Mouse (Mus musculus) ES-Bruce4 (cell line): ENCODE results near the gene Six1. TPM values are rescaled to one million over a fixed set of nuclear protein-coding genes. Genes with fewer than 3 reads are reported as not detected.
A peak's percentile ranks its signal among the peaks of the same experiment; 100 is the strongest.

ENCODE experiments used
- H3K27ac ChIP-seq: 2 replicates; pipeline ENCODE4 v1.5.1; 2012; ENCODE audit warnings: low read length, inconsistent platforms; ENCODE audit not compliant: insufficient read depth
- H3K27me3 ChIP-seq: 2 replicates; pipeline ENCODE4 v1.6.1; 2012; ENCODE audit warnings: mild to moderate bottlenecking, low read length, inconsistent platforms; ENCODE audit not compliant: control insufficient read depth, poor library complexity, insufficient read depth, severe bottlenecking
- H3K36me3 ChIP-seq: 2 replicates; pipeline ENCODE4 v1.6.1; 2012; ENCODE audit warnings: inconsistent platforms, mild to moderate bottlenecking, low read length, moderate library complexity; ENCODE audit not compliant: control insufficient read depth, poor library complexity, insufficient read depth, severe bottlenecking
- H3K4me1 ChIP-seq: one replicate; pipeline ENCODE4 v1.8.1; 2011; ENCODE audit warnings: low read length; ENCODE audit not compliant: control insufficient read depth, insufficient read depth
- H3K4me3 ChIP-seq: 2 replicates; pipeline ENCODE4 v1.5.1; 2011; ENCODE audit warnings: low read depth, mild to moderate bottlenecking, low read length
- H3K9ac ChIP-seq: 2 replicates; pipeline ENCODE4 v1.6.1; 2012; ENCODE audit warnings: low read depth, mild to moderate bottlenecking, inconsistent platforms; ENCODE audit not compliant: poor library complexity, severe bottlenecking
- H3K9me3 ChIP-seq: replicated peaks from 2 replicates; pipeline ENCODE4 v1.6.1; 2012; ENCODE audit warnings: mild to moderate bottlenecking, low read length, inconsistent platforms; ENCODE audit not compliant: control insufficient read depth, poor library complexity, insufficient read depth, severe bottlenecking
- CTCF ChIP-seq: IDR thresholded peaks from one replicate; pipeline ENCODE4 v1.8.1; 2011; ENCODE audit warnings: low read depth, low read length
- EP300 ChIP-seq: IDR thresholded peaks from 2 replicates; pipeline ENCODE4 v1.6.1; 2011; ENCODE audit warnings: low read depth, low read length; ENCODE audit not compliant: insufficient read depth
- POLR2A ChIP-seq: IDR thresholded peaks from one replicate; pipeline ENCODE4 v1.8.1; 2011; ENCODE audit warnings: low read length; ENCODE audit not compliant: insufficient read depth
- polyA plus RNA-seq: library from polyadenylated mRNA; stranded (reverse); fragments of >200 nt; gene quantifications from 2 replicates; pipeline ENCODE4 v1.2.4, GENCODE M21; 2011; ENCODE audit warnings: low read depth; ENCODE audit not compliant: missing spikeins, insufficient read depth, insufficient read length

Gene Six1
- polyA plus RNA-seq, 1 experiment, result 2.9 TPM

- Histone ChIP-seq H3K27ac (no peak overlapping the region), H3K4me1 (no peaks in the 10 kb centered on the region)
- TF ChIP-seq POLR2A, result no peak
- TF ChIP-seq CTCF, result no peak
- TF ChIP-seq EP300, result no peak
Measured at GRCm38 (mm10) chr12:73060805-73061410, 7.2 kb upstream of the Six1 start.

GRCm38 (mm10) chr12:73057492-73057891 lies 3.8 kb upstream of the Six1 start:
- Histone ChIP-seq H3K27ac (no peak overlapping the region), H3K9me3 (no peaks in the 10 kb centered on the region), H3K27me3 (no peaks in the 10 kb centered on the region), H3K36me3 (no peaks in the 10 kb centered on the region), H3K9ac (no peak overlapping the region), H3K4me1 (no peaks in the 10 kb centered on the region), H3K4me3 (no peak overlapping the region)
- TF ChIP-seq CTCF (no peak), EP300 (no peak), POLR2A (no peak)

More at GRCm38 (mm10) chr12:73060805-73061410, 7.2 kb upstream of the Six1 start:
- Histone ChIP-seq H3K9me3 (no peaks in the 10 kb centered on the region), H3K27me3 (no peaks in the 10 kb centered on the region), H3K9ac (no peak overlapping the region), H3K4me3 (no peak overlapping the region), H3K36me3 (no peaks in the 10 kb centered on the region)

GRCm38 (mm10) chr12:73055451-73055850 lies 1.8 kb upstream of the Six1 start:
- peaks cover 7% of the 10 kb centered on the region for H3K27me3 ChIP-seq
- no peaks in the 10 kb centered on the region for H3K4me1 ChIP-seq

GRCm38 (mm10) chr12:73054576-73055185 lies 994 bp upstream of the Six1 start:
- H3K4me1 ChIP-seq, result no peaks in the 10 kb centered on the region
- no peak overlapping the region for H3K27ac ChIP-seq
- TF ChIP-seq POLR2A (no peak), CTCF (no peak), EP300 (no peak)
- peak overlapping the region; percentile 37; the same call in 1 of the 2 replicates for H3K4me3 ChIP-seq
- H3K9ac ChIP-seq, result no peak overlapping the region
- no peaks in the 10 kb centered on the region for H3K9me3 ChIP-seq
- no peaks in the 10 kb centered on the region for H3K36me3 ChIP-seq
- peaks cover 14% of the 10 kb centered on the region for H3K27me3 ChIP-seq

More at GRCm38 (mm10) chr12:73055451-73055850, 1.8 kb upstream of the Six1 start:
- Histone ChIP-seq H3K36me3 (no peaks in the 10 kb centered on the region), H3K9me3 (no peaks in the 10 kb centered on the region), H3K9ac (no peak overlapping the region), H3K4me3 (no peak overlapping the region), H3K27ac (no peak overlapping the region)
- TF ChIP-seq CTCF (no peak), POLR2A (no peak), EP300 (no peak)

GRCm38 (mm10) chr12:73052651-73053591 lies 766 bp downstream of the Six1 start:
- TF ChIP-seq EP300 (no peak), POLR2A (no peak), CTCF (no peak)
- H3K9ac ChIP-seq, result peak overlapping the region; percentile 27
- H3K9me3 ChIP-seq, result no peaks in the 10 kb centered on the region
- H3K4me3 ChIP-seq, result peak overlapping the region; percentile 82
- H3K36me3 ChIP-seq, result no peaks in the 10 kb centered on the region
- H3K27ac ChIP-seq, result no peak overlapping the region
- peaks cover 23% of the 10 kb centered on the region for H3K27me3 ChIP-seq
- no peaks in the 10 kb centered on the region for H3K4me1 ChIP-seq
